Mouse (Mus musculus) adrenal gland, adult (tissue): Measurements from ENCODE around the gene Nfs1.
"Not testable (repeated sequence)": the region's sequence is repeated elsewhere in the genome, so short reads cannot be mapped to it uniquely, and the experiment has no call there.

ENCODE experiments used
- DNase-seq, 2 experiments: peaks; one replicate each; pipeline ENCODE4 v3.0.0; 2022 to 2023; ENCODE audit warnings: low spot score in 1 of 2; ENCODE audit not compliant: inconsistent age in 2 of 2

Gene Nfs1

DNA sequence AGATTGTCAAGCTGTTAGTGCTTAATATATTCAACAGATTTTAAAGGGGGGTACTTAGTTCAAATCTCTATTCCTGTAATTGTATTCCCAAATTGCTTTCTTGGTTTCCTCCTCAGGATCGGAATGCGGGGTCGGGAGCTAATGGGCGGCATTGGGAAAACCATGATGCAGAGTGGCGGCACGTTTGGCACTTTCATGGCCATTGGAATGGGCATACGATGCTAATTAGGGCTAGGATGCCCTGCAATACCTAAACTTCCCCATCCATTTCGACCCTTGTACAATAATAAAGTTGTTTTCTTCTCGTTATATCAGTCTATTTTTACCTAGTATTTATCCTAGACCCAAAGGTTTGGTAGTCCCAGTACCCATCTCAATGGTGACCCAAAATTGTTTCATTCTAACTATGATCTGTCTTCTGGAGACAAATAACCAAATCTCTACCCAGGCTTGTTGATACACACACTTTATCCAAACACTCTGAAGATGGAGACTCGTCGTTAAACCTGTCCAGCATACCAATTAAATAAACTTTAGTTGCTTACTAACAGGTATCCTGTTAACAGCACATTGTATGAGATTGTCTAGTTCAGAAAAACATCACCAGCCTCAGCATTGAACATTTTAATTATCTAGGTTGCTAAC lies 1.6 kb upstream of the Nfs1 start:
- peak in 1 of 2 experiments; percentile 51 for DNase-seq

DNA sequence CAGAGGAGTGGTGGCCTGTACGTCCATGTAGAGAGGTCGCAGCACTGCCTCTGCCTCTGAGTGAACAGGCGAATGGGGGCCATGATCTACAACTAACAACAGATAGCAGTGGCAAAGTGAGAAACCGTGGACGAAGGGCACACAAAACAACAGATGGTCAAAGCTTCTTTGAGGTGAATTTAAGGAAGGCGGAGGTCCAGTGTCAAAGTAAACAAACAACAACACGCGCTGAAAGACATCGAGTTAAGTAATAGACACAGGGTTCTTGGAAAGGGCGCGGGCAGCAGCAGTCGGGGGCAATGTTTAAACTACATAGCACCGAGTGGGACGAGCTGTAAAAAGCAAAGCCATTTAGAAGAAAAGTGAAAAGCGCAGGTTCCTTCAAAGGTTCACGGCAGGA lies 619 bp downstream of the Nfs1 start:
- DNase-seq: no peak

DNA sequence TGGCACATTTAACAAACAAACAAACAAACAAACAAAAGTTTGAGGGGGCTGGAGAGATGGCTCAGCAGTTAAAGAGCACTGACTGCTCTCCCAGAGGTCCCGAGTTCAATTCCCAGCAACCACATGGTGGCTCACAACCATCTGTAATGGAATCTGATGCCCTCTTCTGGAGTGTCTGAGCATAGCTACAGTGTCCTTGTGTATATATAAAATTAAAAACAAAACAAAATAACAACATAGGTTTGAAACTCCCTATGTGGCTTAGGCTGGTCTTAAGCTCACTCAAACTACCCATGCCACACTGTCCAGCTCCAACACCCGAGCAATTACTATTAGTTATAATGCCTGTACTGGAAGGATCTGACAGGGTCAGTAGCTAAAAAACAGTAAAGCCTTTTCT lies 1.2 kb downstream of the Nfs1 start:
- no peak for DNase-seq

DNA sequence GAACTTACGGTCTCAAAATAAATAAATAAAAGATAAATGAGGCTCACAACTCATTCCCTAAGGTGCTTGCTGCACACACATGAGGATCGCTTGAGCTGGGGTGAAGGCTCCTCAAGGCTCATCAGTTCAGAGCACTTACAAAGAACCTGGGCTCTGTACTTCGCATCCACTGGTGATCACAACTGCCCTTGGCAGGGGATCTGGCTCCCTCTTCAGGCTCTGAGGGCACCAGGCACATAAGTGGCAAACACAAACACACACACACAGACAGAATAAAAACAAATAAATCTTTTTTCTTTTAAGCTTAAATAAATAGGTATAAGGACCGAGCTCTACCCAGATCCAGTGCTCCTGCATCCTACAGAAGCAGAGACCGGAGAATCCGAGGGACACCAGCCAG lies 8.3 kb downstream of the Nfs1 start:
- DNase-seq: no peak

DNA sequence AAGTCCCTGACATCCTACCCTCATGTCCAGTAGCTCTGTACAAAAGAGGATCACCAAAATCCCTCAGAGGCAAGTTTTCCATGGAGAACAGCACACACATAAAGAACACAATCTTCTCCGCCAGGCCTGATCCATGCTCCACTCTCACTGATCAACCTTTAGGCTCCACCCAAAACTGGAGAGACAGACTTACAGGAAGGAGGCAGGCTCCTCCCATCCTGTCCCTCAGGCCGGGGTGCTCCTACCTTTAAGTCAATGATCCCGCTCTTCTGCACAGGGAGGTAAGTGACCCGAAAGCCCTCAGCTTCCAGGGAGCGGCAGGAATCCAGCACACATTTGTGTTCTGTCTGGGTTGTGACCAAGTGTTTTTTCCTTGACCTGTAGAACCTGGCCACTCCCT lies 9.8 kb downstream of the Nfs1 start:
- no peak for DNase-seq

DNA sequence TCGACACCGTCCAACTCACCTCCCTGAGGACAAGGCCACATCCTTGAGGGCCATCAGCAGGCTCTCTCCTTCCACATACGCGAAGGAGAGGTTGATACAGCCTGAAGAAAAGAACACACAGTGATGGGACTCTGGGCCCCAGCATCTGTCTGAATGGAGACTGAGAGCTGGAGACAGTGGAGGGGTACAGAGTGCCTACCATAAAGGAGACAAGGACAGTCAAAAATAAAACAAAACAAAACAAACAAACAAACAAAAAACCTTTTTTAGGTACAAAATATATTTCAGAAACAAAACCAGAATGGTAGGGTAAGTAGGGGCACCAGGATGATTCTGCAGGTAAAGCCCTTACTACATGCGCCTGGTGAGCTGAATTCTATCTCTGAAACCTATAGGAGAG lies 17.0 kb downstream of the Nfs1 start, which contains the start of gene Gm28036:
Gm28036 (minus strand) TSS at position 101 of the 400 bp plus-strand sequence.
- no peak for DNase-seq

DNA sequence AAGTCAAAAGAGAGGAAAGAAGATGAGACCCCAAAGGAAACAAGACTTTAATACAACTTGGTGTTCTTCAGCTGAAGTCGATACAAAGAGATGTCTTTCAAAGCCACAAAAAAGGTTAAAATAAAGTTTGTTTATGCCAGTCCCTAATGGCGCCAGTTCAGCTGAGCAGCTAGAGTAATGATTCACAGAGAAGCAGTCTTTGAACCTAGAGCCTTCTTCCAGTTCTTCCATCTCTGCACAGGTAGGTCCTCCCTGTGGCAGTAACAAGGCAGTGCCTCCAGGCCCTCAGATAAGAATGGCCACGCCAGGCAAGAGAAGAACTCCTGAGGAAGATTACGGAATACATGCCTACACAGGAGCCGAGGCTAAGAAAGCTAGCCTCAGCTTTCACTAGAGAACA lies 20.3 kb downstream of the Nfs1 start:
- no peak for DNase-seq

DNA sequence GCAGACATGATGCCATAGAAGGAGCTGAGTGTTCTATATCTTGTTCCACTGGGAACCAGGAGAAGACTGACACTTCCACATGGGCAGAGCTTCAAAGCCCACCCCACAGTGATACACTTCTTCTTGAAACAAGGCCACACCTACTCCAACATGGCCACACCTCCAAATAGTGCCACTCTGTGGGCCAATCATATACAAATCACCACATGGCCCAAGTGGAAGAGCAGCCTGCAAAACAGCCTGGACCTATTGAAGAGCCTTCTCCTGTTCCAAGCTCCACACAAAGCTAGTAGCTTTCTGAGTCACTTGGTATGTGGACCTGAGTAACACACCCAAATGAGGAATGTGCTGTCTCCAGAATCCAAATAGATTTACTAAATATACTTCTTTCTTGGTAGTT lies 24.4 kb downstream of the Nfs1 start:
- DNase-seq: no peak

DNA sequence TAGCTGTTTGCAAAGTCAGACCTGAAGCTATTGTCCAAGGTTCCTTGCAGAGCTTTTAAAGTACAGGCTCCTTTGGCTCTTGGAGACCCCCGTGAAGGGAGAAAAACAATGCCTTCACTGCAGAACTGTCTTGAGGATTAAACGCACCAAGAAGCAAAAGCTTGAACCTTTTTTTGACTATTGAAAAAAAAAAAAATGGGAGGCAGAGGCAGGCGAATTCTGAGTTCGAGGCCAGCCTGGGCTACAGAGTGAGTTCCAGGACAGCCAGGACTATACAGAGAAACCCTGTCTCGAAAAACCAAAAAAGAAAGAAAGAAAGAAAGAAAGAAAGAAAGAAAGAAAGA lies 31.9 kb downstream of the Nfs1 start:
- DNase-seq: not testable (repeated sequence)

DNA sequence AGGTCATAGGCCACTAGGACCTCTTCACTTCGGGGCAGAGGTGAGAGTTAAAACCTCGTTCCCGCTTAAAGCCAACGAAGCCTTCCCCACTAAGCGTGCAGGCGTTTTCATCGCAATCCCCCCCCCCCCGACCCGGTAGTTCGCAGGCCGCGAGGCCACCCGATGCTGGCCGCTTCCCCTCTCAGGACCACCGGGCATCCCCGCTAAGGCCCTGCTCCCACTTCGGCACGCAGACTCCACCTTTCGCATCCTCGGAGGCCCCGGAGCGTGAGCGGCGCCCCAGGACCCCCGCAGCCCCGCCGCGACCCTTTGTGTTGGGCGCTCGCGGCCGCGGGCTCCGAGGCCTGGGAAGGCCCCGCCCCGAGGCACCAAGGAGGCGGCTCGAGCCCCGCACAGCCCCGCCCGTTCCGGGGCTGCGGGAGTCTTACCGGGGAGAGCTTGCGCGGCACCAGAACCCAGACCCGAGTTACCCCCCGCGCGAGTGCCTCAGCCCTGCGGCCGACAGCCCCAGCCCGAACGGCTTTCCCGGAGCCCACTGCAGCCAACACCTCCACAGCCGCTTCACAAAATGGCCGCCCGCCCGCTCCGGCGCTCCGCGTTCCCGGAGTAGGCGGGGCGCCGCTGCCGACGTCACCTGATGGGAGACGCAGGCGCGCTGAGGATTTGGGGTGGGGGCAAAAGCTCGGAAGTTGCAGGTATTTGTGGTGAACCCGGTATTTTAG lies 32.5 kb downstream of the Nfs1 start, which contains the start of the genes Cpne1 and Rbm12:
Cpne1 (minus strand) TSS at position 608 of the 722 bp plus-strand sequence.
Rbm12 (minus strand) TSS at position 621 of the 722 bp plus-strand sequence.
- DNase-seq: peak; percentile 92 to 98

DNA sequence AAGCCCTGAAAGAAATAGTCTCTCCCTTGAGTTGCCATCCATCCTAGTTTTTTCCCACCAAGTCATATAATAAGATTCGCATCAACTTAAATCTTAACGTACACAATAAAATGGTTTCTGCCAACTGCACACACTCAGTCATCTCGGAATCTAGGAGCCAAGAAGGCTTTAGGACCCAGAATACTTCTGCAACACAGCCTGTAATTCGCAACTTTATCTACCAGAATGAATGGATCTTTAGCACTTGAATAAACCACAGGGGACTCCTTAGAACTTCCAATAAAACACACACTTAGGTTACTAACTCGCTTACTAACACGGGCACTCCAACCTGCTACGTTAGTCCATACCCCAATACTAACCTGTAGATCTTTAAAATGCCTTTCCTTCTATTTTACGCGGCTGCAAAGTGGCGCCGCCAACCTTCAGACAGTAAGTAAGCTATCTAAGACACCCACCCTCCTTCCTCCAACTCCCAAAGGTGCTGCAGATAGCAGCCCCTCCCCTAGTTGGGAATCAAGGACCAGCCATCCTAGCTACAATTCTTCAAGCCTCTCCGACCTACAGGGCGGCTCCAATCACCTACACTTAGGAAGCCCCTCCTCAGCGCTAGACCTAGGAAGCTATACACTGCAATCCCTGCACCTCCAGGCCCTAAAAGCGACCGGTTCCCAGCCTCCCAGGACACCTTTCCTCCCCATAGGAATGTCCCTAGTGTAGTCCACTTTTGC lies 33.2 kb downstream of the Nfs1 start:
- peak; percentile 12 to 65 for DNase-seq

DNA sequence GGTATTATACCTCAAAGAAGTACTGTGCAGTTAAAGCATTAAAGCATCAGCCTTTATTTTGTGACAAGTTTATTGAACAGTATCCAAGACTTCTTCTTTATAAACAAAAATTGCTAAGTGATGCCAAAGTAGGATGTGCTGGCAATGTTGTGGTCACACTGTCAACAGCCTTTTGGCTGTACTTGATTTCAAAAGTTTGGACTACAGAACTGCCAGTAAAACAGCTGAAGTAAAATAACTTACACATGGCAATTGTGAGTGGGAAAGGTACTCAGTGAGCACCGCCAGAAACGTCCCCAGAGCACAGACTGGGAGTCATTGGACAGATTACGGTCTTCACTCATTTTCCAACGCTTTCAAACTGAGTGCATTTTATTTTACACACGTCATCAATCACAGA lies 52.1 kb downstream of the Nfs1 start:
- peak in 1 of 2 experiments; percentile 3 for DNase-seq

DNA sequence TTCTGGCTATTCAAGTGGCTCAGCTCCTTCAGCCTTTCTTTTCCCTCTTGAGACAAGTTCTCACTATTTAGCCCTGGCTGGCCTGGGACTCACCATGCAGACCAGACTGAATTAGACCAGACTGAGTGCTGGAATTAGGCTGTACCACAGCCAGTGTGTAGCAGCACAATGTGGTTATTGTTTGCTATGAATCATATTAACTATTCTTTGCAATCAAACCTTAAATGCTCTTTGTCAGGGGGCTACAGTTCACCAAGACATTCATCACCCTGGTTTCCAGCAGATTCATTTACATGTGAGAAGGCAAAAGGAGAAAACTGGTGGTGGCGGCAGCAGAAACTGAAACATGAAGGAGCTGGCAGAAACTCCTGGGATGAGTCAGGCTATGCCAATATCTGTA lies 54.2 kb downstream of the Nfs1 start:
- peak in 1 of 2 experiments; percentile 9 for DNase-seq

DNA sequence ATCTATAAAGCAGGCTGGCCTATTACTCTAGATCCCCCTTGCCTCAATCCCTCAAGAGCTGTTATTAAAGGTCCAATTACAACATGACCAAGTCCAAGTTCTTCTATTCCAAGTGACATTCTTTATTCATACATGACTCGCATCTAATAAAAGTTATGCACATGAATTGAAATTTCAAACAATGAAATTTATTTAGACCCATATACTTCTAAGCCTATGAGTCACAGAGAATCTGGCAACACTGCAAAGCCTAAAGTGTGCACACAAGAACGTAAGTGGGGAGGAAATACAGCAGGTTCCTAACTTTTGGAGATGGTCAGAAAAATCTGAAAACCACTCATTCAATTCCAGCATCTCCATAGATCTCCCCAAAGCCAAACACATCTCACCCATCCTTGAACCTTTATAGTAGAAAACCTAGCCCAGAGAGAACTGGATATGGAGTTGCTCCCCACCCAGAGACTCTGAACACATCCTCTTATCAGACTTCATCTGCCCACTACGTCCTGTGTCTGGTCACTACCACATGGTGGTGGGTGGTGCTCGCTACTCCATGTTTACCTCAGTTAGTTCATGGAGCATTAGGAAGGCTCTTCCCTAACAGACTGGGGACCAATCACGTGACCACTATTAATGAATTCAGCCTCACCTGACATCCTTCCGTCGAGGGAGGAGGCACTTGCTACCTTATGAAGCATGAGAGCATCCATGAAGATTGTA lies 56.4 kb downstream of the Nfs1 start:
- no peak for DNase-seq

DNA sequence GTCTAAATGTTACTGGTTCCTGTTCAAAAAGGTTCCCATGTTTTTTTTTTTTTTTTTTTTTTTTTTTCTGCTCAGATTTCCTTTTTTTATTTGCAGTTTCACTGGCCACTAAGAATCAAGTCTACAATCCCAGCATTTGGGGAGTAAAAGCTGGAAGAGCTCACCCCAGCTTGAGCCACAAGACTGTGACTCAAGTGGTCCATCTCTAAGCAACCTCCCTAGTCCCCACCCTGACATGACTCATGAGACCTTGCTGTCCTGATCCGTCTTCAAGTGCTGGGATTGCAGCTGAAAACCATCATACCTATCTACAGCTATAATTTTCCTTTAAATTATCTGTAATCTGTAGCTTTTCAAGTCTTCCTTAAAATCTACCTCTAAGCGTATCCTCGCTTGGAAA lies 59.4 kb downstream of the Nfs1 start:
- DNase-seq: no peak

DNA sequence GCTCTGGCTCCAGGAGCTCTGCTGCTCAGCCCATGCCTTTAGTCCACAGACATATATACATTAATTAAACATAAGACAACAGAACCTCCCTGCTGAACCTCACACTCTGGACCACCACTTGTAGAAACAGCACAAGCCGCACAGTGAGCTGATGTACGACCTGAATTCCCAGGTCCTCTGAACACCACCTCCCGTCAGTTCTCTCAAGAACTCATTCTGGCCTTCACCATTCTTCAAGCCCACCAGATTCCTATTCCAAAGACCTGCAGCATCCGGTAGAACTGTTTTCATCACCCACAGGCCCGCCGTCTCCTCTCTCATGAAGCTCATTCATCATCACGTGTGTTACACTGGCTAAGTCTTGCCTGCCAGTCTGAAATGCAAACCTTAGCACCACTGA lies 63.6 kb downstream of the Nfs1 start:
- DNase-seq: no peak

DNA sequence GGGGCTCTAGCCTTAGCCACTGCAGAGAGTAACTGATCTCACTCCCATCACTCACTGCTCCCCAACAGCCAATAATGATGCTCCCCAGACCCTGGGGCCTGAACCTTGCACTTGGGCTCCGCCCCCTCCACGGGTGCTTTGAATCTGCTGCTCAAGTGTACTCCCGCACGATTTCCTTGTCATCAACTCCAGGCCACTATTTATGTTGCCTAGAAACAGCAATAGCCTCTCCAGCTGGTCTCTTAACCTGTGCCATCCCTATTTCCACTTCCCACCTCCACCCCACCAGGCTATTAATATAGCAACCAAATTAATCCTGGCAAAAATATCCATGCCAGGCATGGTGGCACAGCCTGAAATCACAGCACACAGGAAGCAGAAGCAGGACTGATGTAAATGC lies 64.3 kb downstream of the Nfs1 start:
- no peak for DNase-seq

DNA sequence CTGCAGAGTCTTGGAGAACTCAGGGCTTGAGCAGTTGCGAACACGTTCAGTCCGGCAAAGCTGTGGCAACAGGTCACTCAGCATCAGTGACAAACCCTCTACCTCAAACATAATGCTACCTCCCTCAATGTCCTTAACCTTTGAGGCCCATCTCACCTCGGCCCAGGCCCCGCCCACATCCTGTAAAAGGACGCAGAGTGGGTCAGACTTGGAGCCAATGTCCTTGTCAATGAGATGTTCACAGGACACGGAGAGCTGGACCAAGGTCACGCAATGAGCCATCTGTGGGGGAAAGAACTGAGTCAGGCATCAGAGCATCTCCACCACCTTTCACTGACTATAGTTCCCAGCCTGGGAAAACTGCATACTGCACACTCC lies 64.8 kb downstream of the Nfs1 start:
- peak; percentile 85 to 91 for DNase-seq

DNA sequence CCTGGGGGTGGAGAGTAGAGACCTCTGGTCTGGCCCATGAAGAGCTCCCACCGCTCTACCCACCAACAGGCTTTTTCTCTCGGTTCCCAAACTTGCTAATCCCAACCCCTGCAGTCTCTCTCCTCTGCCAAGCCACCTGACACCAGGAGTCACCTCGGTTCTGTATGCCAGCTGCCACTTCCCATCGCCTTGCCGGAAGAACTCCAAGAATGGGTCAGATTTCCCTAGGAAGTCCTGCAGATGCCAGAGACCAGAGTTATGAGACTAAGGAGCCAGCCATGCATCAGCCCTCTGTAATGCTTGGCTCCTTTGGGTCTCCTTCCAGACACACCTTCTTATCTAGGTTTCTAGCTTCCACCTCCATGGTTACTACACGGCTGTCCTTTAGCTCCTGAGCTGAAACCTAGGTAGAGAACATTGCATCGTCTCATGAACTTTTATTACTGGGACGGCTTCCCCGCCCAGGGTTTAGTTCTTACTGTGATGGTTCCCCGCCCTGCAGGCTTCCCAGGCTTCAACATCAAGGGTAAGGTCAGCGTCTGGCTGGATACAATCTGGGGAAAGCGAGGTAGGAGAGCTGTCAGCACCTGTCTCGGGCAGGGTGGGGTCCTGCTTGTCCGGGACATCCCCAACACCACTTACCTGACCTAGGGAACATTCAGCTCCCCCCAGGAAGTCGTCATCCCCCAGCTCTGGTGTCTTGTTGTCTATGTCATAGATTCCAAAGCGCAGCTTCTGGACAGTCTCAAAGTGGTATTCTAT lies 65.4 kb downstream of the Nfs1 start:
- no peak for DNase-seq

DNA sequence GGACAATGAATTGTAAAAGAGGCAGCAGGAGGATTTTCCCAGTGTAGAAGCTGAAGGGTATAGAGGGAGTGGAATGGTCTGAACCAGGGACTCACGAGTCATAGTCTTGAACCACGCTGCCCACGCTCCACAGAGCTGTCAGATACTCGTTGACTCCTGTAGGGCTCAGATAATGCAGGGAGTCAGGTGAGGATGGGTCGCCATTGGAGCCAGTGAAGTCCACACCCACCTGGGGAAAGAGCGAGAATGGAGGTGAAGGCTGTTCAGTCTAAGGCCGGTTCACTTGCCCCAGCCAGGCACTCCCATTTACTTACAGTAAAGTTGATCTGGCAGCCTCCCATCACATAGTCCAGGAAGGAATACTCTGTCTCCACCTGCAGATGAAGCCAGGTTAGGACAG lies 66.5 kb downstream of the Nfs1 start:
- no peak for DNase-seq

DNA sequence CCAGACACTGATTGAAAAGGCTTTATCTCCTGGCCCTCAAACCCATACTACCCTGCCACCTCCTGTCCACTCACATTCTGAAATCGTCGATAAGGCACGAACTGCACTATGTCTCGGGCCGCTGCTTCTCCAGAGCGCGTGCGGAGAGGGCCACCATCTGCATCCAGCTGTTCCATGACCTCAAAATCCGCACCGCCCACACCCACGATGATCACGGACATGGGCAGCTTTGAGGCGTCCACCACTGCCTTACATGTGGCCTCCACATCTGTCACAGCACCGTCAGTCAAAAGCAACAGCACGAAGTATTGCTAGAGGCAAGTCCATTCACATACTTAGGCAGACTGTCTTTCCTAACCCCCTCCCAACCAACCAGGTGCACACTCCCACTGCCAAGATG lies 70.3 kb downstream of the Nfs1 start:
- no peak for DNase-seq
